Mouse (Mus musculus): ENCODE data around the gene Traf2.

Gene Traf2

DNA sequence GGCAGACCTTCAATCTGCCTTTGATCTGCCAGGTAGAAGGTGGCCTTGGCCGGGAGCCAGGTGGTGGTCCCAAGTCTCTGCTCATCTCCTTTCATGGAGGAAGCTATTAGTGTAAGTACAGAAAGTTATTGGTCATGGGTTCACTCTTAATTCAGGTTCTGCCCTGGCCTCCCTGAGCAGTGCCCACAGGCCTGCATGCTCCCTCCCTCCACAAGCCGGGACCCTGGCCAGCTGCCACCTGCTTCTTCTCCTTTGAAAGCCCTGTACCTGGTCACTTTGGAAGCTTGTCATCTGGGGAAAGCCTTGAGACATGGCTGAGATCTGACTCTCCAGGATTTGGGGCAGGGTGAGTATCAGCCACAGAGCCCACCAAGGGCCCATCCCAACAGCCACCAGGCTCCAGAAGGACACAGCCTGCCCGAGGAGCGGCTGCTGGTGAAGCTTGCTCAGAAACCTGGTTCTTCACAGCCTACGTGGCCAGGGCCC lies 53.2 kb downstream of the Traf2 start, which contains the start of gene Lcn12:
TSS of gene Lcn12 (minus strand) at position 436 of the 486 bp plus-strand sequence.
- no peak for DNase-seq (ENCODE audit: low spot score)

GRCm38 (mm10) chr2:25492988-25493387 lies 53.8 kb downstream of the Traf2 start:
- no peak for DNase-seq (ENCODE audit: low spot score)

GRCm38 (mm10) chr2:25488671-25489068 lies 58.1 kb downstream of the Traf2 start:
- no peak for DNase-seq (ENCODE audit: low spot score)

GRCm38 (mm10) chr2:25487965-25488670 lies 58.6 kb downstream of the Traf2 start:
- DNase-seq (ENCODE audit: low spot score): no peak

DNA sequence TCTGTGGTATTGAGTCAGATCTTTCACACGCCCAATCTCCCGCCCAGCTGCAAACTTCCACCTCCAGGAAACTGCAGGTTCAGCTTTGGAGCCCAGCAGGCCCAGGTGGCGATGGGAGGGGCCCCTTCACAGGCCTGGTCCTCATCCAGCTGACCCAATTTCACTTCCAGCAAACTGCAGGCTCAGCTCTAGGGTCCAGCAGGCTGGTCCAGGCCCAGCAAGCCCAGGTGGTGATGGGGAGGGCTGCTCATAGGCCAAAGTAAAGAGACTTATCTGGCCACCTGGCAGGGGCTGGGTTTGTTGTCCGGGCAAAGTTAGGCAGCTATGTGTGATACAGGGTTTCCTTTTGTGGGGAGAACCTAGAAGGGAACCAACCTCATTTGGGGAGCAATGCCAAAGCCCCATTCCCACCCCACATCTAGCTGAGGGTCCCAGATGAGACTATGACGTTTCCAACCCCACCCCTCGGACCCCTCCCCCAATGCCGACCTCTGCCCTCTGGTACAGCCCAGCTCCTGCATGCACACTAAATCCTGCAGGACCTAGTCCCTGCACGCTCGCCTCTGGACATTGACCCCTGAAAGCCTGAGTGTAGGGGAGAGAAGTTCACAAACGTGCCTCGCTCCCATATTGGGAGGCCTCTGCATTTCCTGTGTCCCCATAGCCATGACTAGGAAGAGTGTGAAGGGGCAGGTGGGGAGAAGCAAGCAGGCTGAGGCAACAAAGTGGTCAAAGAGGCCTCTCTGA lies 61.7 kb downstream of the Traf2 start:
- DNase-seq (ENCODE audit: low spot score): no peak

DNA sequence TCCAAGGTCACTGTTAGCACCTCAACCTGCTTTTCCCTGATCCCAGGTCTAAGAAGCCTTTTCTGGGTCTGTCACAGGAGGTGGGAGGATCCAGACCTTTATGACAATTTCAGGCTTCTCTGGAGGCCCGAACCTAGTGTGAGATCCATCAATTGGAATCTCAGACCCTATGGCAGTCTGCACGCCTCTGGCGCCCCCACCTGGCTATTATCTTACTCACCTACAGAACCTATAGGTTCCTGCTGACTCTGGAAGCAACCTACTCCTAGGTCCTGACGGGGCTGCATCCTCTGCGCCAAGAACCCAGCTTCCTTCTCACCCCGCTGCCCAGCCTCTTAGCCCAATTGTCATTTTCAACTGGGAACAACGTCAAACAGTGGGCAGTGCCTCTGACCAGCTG lies 63.8 kb downstream of the Traf2 start:
- DNase-seq (ENCODE audit: low spot score): no peak

DNA sequence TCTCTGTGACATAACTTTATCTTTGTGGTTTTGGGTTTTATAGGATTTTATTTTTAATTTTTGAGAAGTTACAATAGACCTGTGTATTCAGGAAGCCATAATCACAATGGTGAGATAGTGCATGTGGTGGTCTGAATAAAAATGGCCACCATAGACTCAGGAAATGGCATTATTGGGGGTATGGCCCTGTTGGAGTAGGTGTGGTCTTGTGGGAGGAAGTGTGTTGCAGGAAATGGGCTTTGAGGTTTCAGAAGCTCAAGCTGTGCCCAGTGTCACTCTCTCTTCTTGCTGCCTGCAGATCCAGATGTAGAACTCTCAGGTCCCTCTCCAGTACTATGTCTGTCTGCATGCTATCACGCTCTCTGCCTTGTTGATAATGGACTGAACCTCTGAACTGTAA lies 66.2 kb downstream of the Traf2 start:
- DNase-seq (ENCODE audit: low spot score): no peak

DNA sequence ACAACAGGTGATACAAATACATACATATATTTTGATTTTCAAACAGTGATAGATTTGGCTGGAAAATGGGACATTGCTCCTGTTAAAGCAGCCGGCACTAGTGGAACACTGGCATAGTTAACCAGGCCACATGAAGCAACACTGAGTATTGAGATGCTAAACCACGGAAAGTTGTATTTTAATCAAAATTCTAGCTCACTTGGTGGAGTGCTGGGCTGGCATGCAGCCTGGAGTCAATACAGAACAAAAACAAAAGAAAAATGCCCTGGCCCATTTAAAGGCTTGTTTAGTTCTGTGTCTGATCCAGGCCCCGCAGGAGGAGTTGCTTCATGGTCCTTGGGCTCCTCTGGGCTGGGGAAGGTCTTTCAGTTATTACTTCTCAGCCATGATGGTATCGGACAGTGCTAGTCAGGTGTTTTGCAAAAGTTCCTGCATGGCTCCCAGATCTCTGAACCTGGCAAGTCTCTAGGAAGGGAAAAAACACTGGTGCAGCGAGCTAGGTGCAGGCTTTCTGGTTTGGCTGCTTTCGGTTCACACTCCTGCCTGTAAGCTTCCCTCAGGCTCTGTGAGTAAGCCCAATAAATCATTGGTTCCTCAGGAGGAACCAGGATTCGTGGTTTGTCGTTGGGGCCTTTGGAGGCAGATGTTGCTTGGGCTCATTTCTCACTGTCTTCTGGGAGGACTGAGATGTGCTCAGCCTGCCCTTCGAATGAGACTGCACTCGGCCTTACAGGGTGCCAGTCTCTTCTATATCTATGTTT lies 67.0 kb downstream of the Traf2 start:
- no peak for DNase-seq (ENCODE audit: low spot score)

GRCm38 (mm10) chr2:25477967-25478675 lies 68.6 kb downstream of the Traf2 start:
- DNase-seq (ENCODE audit: low spot score): no peak

GRCm38 (mm10) chr2:25477541-25477940 lies 69.2 kb downstream of the Traf2 start:
- no peak for DNase-seq (ENCODE audit: low spot score)

DNA sequence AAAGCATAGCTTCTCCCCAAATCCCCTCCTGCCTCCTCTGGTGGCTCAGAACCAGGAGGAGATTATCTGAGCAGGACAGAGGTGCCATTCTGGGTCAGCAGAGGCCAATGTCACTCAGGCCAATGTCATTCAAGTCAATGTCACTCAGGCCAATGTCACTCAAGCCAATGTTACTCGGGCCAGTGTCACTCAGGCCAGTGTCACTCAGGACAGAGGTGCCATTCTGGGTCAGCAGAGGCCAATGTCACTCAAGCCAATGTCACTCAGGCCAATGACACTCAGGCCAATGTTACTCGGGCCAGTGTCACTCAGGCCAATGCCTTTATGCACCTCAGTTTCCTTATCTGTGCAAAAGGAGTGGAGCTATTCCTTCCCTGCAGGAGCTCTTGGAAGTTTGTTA lies 74.2 kb downstream of the Traf2 start:
- no peak for DNase-seq (ENCODE audit: low spot score)

DNA sequence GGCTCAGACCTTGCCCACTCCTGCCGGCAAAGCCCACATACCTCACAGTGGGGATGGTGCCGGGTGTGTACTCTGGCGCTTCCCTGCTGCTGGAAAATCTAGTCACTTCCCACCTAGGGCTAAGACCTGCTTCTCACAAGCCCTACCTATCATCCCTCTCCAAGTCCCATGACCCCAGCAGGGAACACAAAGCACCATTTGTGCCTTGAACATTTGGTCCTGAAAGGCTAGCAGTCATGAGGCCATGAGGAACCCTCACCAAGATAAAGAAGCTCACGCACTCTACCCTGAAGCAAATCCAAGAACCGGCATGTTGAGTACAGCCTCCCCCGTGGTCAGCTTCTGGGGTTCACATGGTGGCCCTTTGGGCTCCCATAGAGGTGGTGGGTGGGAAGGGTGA lies 76.8 kb downstream of the Traf2 start, which contains the start of gene Ptgds:
TSS of gene Ptgds (minus strand) at position 78 of the 400 bp plus-strand sequence.
- no peak for DNase-seq (ENCODE audit: low spot score)

GRCm38 (mm10) chr2:25468962-25469915 lies 77.5 kb downstream of the Traf2 start:
- DNase-seq (ENCODE audit: low spot score): no peak

All from layer of hippocampus, adult 9-10 months (tissue).